Mouse (Mus musculus): Measurements from ENCODE around the gene Wdr48. TPM values are rescaled to one million over a fixed set of nuclear protein-coding genes. Genes with fewer than 3 reads are reported as not detected.

Wdr48 gene
- polyA plus RNA-seq, 1 experiment from 2014 or later, result 64.0 TPM

- no peaks in the 10 kb centered on the region for H3K36me3 ChIP-seq (replicated peaks; ENCODE audit: control insufficient read depth, insufficient read depth, low read depth, low read length)
- no peak for DNase-seq (ENCODE audit: low spot score)
- WGBS, result 74% methylated on average over 12 of the region's 12 CpGs
- no peak overlapping the region for H3K4me2 ChIP-seq (ENCODE audit: low read depth, low read length)
- H3K9ac ChIP-seq (replicated peaks; ENCODE audit: low read length), result no peak overlapping the region
- no peaks in the 10 kb centered on the region for H3K4me1 ChIP-seq (ENCODE audit: control insufficient read depth, insufficient read depth, low read length)
- no peak overlapping the region for H3K27ac ChIP-seq (replicated peaks; ENCODE audit: low read depth, low read length)
- no peaks in the 10 kb centered on the region for H3K27me3 ChIP-seq (ENCODE audit: control insufficient read depth, insufficient read depth, low read length)
- H3K4me3 ChIP-seq (ENCODE audit: low read depth, low read length), result no peak overlapping the region
- no peaks in the 10 kb centered on the region for H3K9me3 ChIP-seq (replicated peaks; ENCODE audit: control insufficient read depth, low read length)
- ATAC-seq (replicated peaks; ENCODE audit: insufficient number of reproducible peaks, low FRiP score, low TSS enrichment, low read depth), result no peak
These were observed 50.7 kb downstream of the Wdr48 start for GRCm38 (mm10) chr9:119945173-119945900.

GRCm38 (mm10) chr9:119948804-119949203 lies 54.1 kb downstream of the Wdr48 start:
- no peak for DNase-seq (ENCODE audit: low spot score)
- no peaks in the 10 kb centered on the region for H3K36me3 ChIP-seq (replicated peaks; ENCODE audit: control insufficient read depth, insufficient read depth, low read depth, low read length)
- H3K27ac ChIP-seq (replicated peaks; ENCODE audit: low read depth, low read length), result no peak overlapping the region
- no peak overlapping the region for H3K4me2 ChIP-seq (ENCODE audit: low read depth, low read length)
- H3K9me3 ChIP-seq (replicated peaks; ENCODE audit: control insufficient read depth, low read length), result no peaks in the 10 kb centered on the region
- H3K4me3 ChIP-seq (ENCODE audit: low read depth, low read length), result no peak overlapping the region
- WGBS, result 39% methylated on average over 3 of the region's 3 CpGs
- ATAC-seq (replicated peaks; ENCODE audit: insufficient number of reproducible peaks, low FRiP score, low TSS enrichment, low read depth), result no peak
- no peaks in the 10 kb centered on the region for H3K4me1 ChIP-seq (ENCODE audit: control insufficient read depth, insufficient read depth, low read length)
- H3K9ac ChIP-seq (replicated peaks; ENCODE audit: low read length), result no peak overlapping the region
- no peaks in the 10 kb centered on the region for H3K27me3 ChIP-seq (ENCODE audit: control insufficient read depth, insufficient read depth, low read length)

GRCm38 (mm10) chr9:119950434-119950833 lies 55.8 kb downstream of the Wdr48 start:
- H3K4me1 ChIP-seq (ENCODE audit: control insufficient read depth, insufficient read depth, low read length), result no peaks in the 10 kb centered on the region
- H3K36me3 ChIP-seq (replicated peaks; ENCODE audit: control insufficient read depth, insufficient read depth, low read depth, low read length), result no peaks in the 10 kb centered on the region
- ATAC-seq (replicated peaks; ENCODE audit: insufficient number of reproducible peaks, low FRiP score, low TSS enrichment, low read depth), result no peak
- H3K27ac ChIP-seq (replicated peaks; ENCODE audit: low read depth, low read length), result no peak overlapping the region
- H3K4me2 ChIP-seq (ENCODE audit: low read depth, low read length), result no peak overlapping the region
- DNase-seq (ENCODE audit: low spot score), result no peak
- no peaks in the 10 kb centered on the region for H3K27me3 ChIP-seq (ENCODE audit: control insufficient read depth, insufficient read depth, low read length)
- H3K9me3 ChIP-seq (replicated peaks; ENCODE audit: control insufficient read depth, low read length), result no peaks in the 10 kb centered on the region
- no peak overlapping the region for H3K4me3 ChIP-seq (ENCODE audit: low read depth, low read length)
- 34% methylated on average over 6 of the region's 6 CpGs for WGBS
- H3K9ac ChIP-seq (replicated peaks; ENCODE audit: low read length), result peak overlapping the region; percentile 13; the same call in 1 of the 2 replicates

GRCm38 (mm10) chr9:119951388-119951787 lies 56.7 kb downstream of the Wdr48 start:
- ATAC-seq (replicated peaks; ENCODE audit: insufficient number of reproducible peaks, low FRiP score, low TSS enrichment, low read depth), result no peak
- no peak for DNase-seq (ENCODE audit: low spot score)
- H3K4me3 ChIP-seq (ENCODE audit: low read depth, low read length), result no peak overlapping the region
- H3K9ac ChIP-seq (replicated peaks; ENCODE audit: low read length), result no peak overlapping the region
- H3K27ac ChIP-seq (replicated peaks; ENCODE audit: low read depth, low read length), result no peak overlapping the region
- H3K27me3 ChIP-seq (ENCODE audit: control insufficient read depth, insufficient read depth, low read length), result no peaks in the 10 kb centered on the region
- WGBS, result 90% methylated on average over 9 of the region's 9 CpGs
- H3K9me3 ChIP-seq (replicated peaks; ENCODE audit: control insufficient read depth, low read length), result no peaks in the 10 kb centered on the region
- H3K4me2 ChIP-seq (ENCODE audit: low read depth, low read length), result no peak overlapping the region
- H3K4me1 ChIP-seq (ENCODE audit: control insufficient read depth, insufficient read depth, low read length), result no peaks in the 10 kb centered on the region
- no peaks in the 10 kb centered on the region for H3K36me3 ChIP-seq (replicated peaks; ENCODE audit: control insufficient read depth, insufficient read depth, low read depth, low read length)

GRCm38 (mm10) chr9:119958835-119959234 lies 64.2 kb downstream of the Wdr48 start:
- ATAC-seq (replicated peaks; ENCODE audit: insufficient number of reproducible peaks, low FRiP score, low TSS enrichment, low read depth) (no peak), DNase-seq (ENCODE audit: low spot score) (no peak)

DNA sequence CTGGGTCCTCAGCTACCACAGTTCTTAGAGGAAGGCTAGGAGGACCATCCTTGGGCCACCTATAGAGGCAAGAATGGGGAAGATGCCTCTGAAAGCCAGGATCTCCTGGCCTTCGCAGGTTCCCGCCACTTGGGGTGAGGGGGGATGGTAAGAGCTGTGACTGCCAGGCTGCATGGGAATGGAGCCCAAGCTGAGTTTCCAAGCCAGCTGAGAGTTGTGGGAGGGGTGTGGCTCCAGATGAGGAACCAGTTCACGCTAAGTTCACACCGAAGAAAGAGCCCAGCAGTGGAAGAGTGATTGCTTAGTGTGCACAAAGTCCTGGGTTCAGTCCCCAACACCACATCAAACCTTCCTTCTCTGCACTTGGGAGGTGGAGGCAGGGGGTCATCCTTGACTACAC lies 67.5 kb downstream of the Wdr48 start:
- Histone ChIP-seq H3K27me3 (ENCODE audit: control insufficient read depth, insufficient read depth, low read length) (no peaks in the 10 kb centered on the region), H3K4me3 (ENCODE audit: low read depth, low read length) (no peak overlapping the region), H3K4me1 (ENCODE audit: control insufficient read depth, insufficient read depth, low read length) (peaks cover 4% of the 10 kb centered on the region; the same call in 1 of the 2 replicates), H3K4me2 (ENCODE audit: low read depth, low read length) (no peak overlapping the region), H3K27ac (replicated peaks; ENCODE audit: low read depth, low read length) (no peak overlapping the region), H3K9me3 (replicated peaks; ENCODE audit: control insufficient read depth, low read length) (no peaks in the 10 kb centered on the region), H3K36me3 (replicated peaks; ENCODE audit: control insufficient read depth, insufficient read depth, low read depth, low read length) (no peaks in the 10 kb centered on the region), H3K9ac (replicated peaks; ENCODE audit: low read length) (no peak overlapping the region)
- 80% methylated on average over 4 of the region's 4 CpGs for WGBS
- ATAC-seq (replicated peaks; ENCODE audit: insufficient number of reproducible peaks, low FRiP score, low TSS enrichment, low read depth) (no peak), DNase-seq (ENCODE audit: low spot score) (no peak)

More at GRCm38 (mm10) chr9:119958835-119959234, 64.2 kb downstream of the Wdr48 start:
- Histone ChIP-seq H3K27me3 (ENCODE audit: control insufficient read depth, insufficient read depth, low read length) (no peaks in the 10 kb centered on the region), H3K9me3 (replicated peaks; ENCODE audit: control insufficient read depth, low read length) (no peaks in the 10 kb centered on the region), H3K9ac (replicated peaks; ENCODE audit: low read length) (no peak overlapping the region), H3K36me3 (replicated peaks; ENCODE audit: control insufficient read depth, insufficient read depth, low read depth, low read length) (no peaks in the 10 kb centered on the region), H3K4me2 (ENCODE audit: low read depth, low read length) (no peak overlapping the region), H3K4me1 (ENCODE audit: control insufficient read depth, insufficient read depth, low read length) (peaks cover 4% of the 10 kb centered on the region; the same call in 1 of the 2 replicates), H3K27ac (replicated peaks; ENCODE audit: low read depth, low read length) (no peak overlapping the region), H3K4me3 (ENCODE audit: low read depth, low read length) (no peak overlapping the region)
- WGBS, result 83% methylated on average over 9 of the region's 9 CpGs

DNA sequence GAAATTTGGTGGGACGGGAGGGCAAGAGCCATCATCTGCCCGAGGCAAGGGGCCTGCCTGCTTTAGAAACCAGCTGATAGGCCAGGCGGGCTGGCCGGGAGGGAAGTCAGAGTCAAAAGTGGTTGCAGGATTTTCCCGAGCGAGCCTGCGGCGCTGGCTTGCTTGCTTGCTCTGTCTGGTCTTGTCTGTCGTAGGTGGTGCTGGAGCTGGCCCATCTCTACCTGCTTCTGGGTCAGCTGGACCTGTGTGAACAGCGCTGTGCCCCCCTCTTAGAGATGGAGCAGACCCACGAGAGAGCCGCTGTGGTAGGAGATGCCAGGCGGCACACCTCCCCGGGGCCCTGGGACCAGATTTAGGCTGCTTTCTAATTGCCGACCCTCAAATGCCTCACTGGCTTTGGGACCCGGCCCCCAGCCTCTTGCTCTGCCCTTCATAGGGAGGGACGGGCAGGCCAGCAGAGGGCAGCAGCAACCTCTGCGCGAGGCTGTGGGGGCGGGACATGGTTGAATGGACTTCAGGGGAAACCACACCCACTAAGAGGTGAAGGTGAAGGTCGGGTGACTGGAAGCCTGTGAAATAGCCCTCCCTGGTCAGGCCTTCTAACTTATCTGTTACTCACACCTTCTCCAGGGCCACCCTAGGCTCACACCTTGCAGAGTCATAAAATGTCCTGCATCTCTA lies 68.4 kb downstream of the Wdr48 start:
- H3K27me3 ChIP-seq (ENCODE audit: control insufficient read depth, insufficient read depth, low read length), result no peaks in the 10 kb centered on the region
- H3K36me3 ChIP-seq (replicated peaks; ENCODE audit: control insufficient read depth, insufficient read depth, low read depth, low read length), result no peaks in the 10 kb centered on the region
- DNase-seq (ENCODE audit: low spot score) (peak; percentile 80), ATAC-seq (replicated peaks; ENCODE audit: insufficient number of reproducible peaks, low FRiP score, low TSS enrichment, low read depth) (peak; percentile 49; the same call in 1 of the 2 replicates)
- no peak overlapping the region for H3K27ac ChIP-seq (replicated peaks; ENCODE audit: low read depth, low read length)
- 4% methylated on average over 21 of the region's 21 CpGs for WGBS
- H3K9ac ChIP-seq (replicated peaks; ENCODE audit: low read length), result peak overlapping the region; percentile 39
- peaks cover 4% of the 10 kb centered on the region; the same call in 1 of the 2 replicates for H3K4me1 ChIP-seq (ENCODE audit: control insufficient read depth, insufficient read depth, low read length)
- H3K4me3 ChIP-seq (ENCODE audit: low read depth, low read length), result 0 out of 2 replicates have a peak overlapping the region, but pooled peaks have one; percentile 5
- H3K4me2 ChIP-seq (ENCODE audit: low read depth, low read length), result peak overlapping the region; percentile 30
- H3K9me3 ChIP-seq (replicated peaks; ENCODE audit: control insufficient read depth, low read length), result no peaks in the 10 kb centered on the region

DNA sequence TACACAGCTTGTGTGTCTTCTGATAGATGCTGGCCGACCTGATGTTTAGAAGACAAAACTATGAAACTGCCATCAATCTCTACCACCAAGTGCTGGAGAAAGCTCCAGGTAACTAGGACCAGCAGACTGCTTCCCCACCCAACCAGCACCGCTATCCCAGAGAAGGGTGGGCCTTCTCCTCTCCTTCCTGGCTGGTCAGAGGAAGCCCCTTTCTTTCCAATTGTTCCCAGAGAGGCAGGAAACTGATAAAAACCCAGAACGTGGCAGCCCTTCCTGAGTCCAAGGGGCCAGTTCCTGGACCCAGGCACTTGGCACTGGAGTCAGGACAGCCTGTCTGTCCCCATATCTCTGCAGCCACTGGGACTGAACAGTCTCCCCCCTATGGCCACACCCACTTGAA lies 69.5 kb downstream of the Wdr48 start:
- H3K36me3 ChIP-seq (replicated peaks; ENCODE audit: control insufficient read depth, insufficient read depth, low read depth, low read length), result no peaks in the 10 kb centered on the region
- ATAC-seq (replicated peaks; ENCODE audit: insufficient number of reproducible peaks, low FRiP score, low TSS enrichment, low read depth) (no peak), DNase-seq (ENCODE audit: low spot score) (no peak)
- 0 out of 2 replicates have a peak, but pooled peaks cover 4% of the 10 kb centered on the region for H3K4me1 ChIP-seq (ENCODE audit: control insufficient read depth, insufficient read depth, low read length)
- no peak overlapping the region for H3K27ac ChIP-seq (replicated peaks; ENCODE audit: low read depth, low read length)
- H3K4me3 ChIP-seq (ENCODE audit: low read depth, low read length), result no peak overlapping the region
- 77% methylated on average over 3 of the region's 3 CpGs for WGBS
- no peak overlapping the region for H3K4me2 ChIP-seq (ENCODE audit: low read depth, low read length)
- H3K9ac ChIP-seq (replicated peaks; ENCODE audit: low read length), result no peak overlapping the region
- H3K27me3 ChIP-seq (ENCODE audit: control insufficient read depth, insufficient read depth, low read length), result no peaks in the 10 kb centered on the region
- H3K9me3 ChIP-seq (replicated peaks; ENCODE audit: control insufficient read depth, low read length), result no peaks in the 10 kb centered on the region

Data from embryonic facial prominence, embryonic 11.5 days (tissue).